Mouse (Mus musculus): ENCODE data around the gene Rps21. TPM values are rescaled to one million over a fixed set of nuclear protein-coding genes. Genes with fewer than 3 reads are reported as not detected.

Rps21 gene
- polyA plus RNA-seq, 1 experiment from 2014 or later: 432 TPM

- H3K9me3 ChIP-seq (ENCODE audit: control insufficient read depth, low read length): no peaks in the 10 kb centered on the region
- no peak for DNase-seq (ENCODE audit: low spot score)
- H3K4me3 ChIP-seq (ENCODE audit: low read depth, low read length): no peak overlapping the region
- no peak for ATAC-seq (ENCODE audit: low FRiP score)
- no peaks in the 10 kb centered on the region for H3K27me3 ChIP-seq (ENCODE audit: control insufficient read depth, insufficient read depth, low read length)
- no peaks in the 10 kb centered on the region for H3K36me3 ChIP-seq (ENCODE audit: control insufficient read depth, insufficient read depth, low read length)
- no peak overlapping the region for H3K4me2 ChIP-seq (replicated peaks; ENCODE audit: low read depth, low read length)
- no peak overlapping the region for H3K27ac ChIP-seq (ENCODE audit: low read depth, low read length)
- WGBS: 72% methylated on average over 4 of the region's 4 CpGs
- no peaks in the 10 kb centered on the region for H3K4me1 ChIP-seq (replicated peaks; ENCODE audit: control insufficient read depth, insufficient read depth, low read length)
- H3K9ac ChIP-seq (ENCODE audit: low read depth, low read length): no peak overlapping the region
These were observed 45.0 kb downstream of the Rps21 start for GRCm38 (mm10) chr2:180302201-180302600.

DNA sequence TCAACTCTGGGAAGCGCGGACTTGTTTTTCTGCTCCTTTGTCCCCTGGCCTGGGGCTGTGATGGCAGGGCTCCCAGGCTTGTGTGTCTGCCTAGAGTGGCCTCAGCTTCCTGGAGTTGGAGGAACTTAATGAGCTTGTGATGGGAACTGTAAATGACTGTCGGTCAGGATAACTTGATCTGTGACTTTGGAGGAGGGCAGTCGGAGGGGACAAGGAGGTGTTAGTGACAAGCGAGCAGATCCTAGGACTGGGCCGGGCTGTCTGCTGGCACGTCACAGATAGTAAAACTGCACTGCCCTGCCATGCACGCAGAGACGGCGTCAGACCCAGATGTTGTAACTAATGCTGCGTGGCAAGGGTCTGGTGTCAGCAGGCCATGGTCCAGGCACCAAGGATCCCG, 46.3 kb downstream of the Rps21 start:
- H3K4me2 ChIP-seq (replicated peaks; ENCODE audit: low read depth, low read length): no peak overlapping the region
- DNase-seq (ENCODE audit: low spot score): no peak
- no peaks in the 10 kb centered on the region for H3K36me3 ChIP-seq (ENCODE audit: control insufficient read depth, insufficient read depth, low read length)
- no peaks in the 10 kb centered on the region for H3K27me3 ChIP-seq (ENCODE audit: control insufficient read depth, insufficient read depth, low read length)
- H3K9ac ChIP-seq (ENCODE audit: low read depth, low read length): no peak overlapping the region
- no peak overlapping the region for H3K27ac ChIP-seq (ENCODE audit: low read depth, low read length)
- H3K9me3 ChIP-seq (ENCODE audit: control insufficient read depth, low read length): no peaks in the 10 kb centered on the region
- no peak overlapping the region for H3K4me3 ChIP-seq (ENCODE audit: low read depth, low read length)
- 91% methylated on average over 12 of the region's 12 CpGs for WGBS
- ATAC-seq (ENCODE audit: low FRiP score): no peak
- H3K4me1 ChIP-seq (replicated peaks; ENCODE audit: control insufficient read depth, insufficient read depth, low read length): no peaks in the 10 kb centered on the region

DNA sequence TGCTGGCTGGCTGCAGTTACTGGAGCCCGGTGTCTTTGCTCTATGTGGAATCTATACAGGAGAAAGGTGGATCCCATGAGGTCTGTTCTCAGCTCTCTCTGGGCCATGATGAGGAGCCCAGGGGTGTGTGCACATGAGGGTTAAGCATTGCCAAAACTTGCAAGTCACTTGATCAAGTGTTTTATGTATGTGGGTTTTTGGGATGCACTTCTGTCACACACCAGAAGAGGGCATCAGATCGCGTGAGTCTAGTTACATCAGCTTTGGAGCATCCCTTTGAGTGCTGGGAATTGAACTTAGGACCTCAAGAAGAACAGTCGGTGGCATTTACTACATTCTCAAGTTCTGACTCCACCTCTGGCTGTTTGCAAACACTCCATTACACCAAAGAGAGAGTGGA, 47.4 kb downstream of the Rps21 start:
- Histone ChIP-seq H3K36me3 (ENCODE audit: control insufficient read depth, insufficient read depth, low read length) (no peaks in the 10 kb centered on the region), H3K4me2 (replicated peaks; ENCODE audit: low read depth, low read length) (no peak overlapping the region), H3K27me3 (ENCODE audit: control insufficient read depth, insufficient read depth, low read length) (no peaks in the 10 kb centered on the region), H3K9me3 (ENCODE audit: control insufficient read depth, low read length) (no peaks in the 10 kb centered on the region), H3K9ac (ENCODE audit: low read depth, low read length) (no peak overlapping the region), H3K4me1 (replicated peaks; ENCODE audit: control insufficient read depth, insufficient read depth, low read length) (no peaks in the 10 kb centered on the region), H3K4me3 (ENCODE audit: low read depth, low read length) (no peak overlapping the region), H3K27ac (ENCODE audit: low read depth, low read length) (no peak overlapping the region)
- DNase-seq (ENCODE audit: low spot score) (no peak), ATAC-seq (ENCODE audit: low FRiP score) (no peak)
- 53% methylated on average over 4 of the region's 4 CpGs for WGBS

DNA sequence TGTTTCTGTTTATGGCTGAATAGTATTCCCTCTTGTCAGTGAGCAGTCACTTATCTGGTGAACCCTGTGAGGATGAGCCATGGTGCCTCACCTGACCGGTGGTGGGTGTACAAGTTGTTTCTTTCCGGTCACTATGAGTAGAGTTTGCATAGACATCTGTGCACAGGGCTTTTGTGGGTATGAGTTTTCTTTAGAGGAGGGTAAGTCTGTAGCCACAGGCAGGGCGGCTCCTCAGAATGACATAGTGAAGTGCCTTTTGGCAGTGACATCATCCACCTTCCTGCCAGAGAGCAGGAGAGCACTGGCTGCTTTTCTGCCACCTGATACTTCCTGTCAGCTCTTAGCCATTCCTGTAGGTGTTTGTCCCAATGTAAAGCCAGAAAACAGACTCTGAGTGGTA, 48.3 kb downstream of the Rps21 start:
- H3K27me3 ChIP-seq (ENCODE audit: control insufficient read depth, insufficient read depth, low read length): no peaks in the 10 kb centered on the region
- H3K27ac ChIP-seq (ENCODE audit: low read depth, low read length): no peak overlapping the region
- H3K4me3 ChIP-seq (ENCODE audit: low read depth, low read length): no peak overlapping the region
- no peak overlapping the region for H3K9ac ChIP-seq (ENCODE audit: low read depth, low read length)
- no peak for ATAC-seq (ENCODE audit: low FRiP score)
- no peaks in the 10 kb centered on the region for H3K4me1 ChIP-seq (replicated peaks; ENCODE audit: control insufficient read depth, insufficient read depth, low read length)
- WGBS: 81% methylated on average over 3 of the region's 3 CpGs
- no peaks in the 10 kb centered on the region for H3K9me3 ChIP-seq (ENCODE audit: control insufficient read depth, low read length)
- H3K4me2 ChIP-seq (replicated peaks; ENCODE audit: low read depth, low read length): no peak overlapping the region
- H3K36me3 ChIP-seq (ENCODE audit: control insufficient read depth, insufficient read depth, low read length): no peaks in the 10 kb centered on the region
- DNase-seq (ENCODE audit: low spot score): no peak

- Histone ChIP-seq H3K9me3 (ENCODE audit: control insufficient read depth, low read length) (no peaks in the 10 kb centered on the region), H3K27me3 (ENCODE audit: control insufficient read depth, insufficient read depth, low read length) (no peaks in the 10 kb centered on the region), H3K4me1 (replicated peaks; ENCODE audit: control insufficient read depth, insufficient read depth, low read length) (no peaks in the 10 kb centered on the region), H3K9ac (ENCODE audit: low read depth, low read length) (no peak overlapping the region), H3K4me3 (ENCODE audit: low read depth, low read length) (no peak overlapping the region), H3K4me2 (replicated peaks; ENCODE audit: low read depth, low read length) (no peak overlapping the region), H3K27ac (ENCODE audit: low read depth, low read length) (no peak overlapping the region), H3K36me3 (ENCODE audit: control insufficient read depth, insufficient read depth, low read length) (no peaks in the 10 kb centered on the region)
- ATAC-seq (ENCODE audit: low FRiP score) (no peak), DNase-seq (ENCODE audit: low spot score) (no peak)
- 70% methylated on average over 2 of the region's 2 CpGs for WGBS
These were observed 48.8 kb downstream of the Rps21 start for GRCm38 (mm10) chr2:180306009-180306408.

- Histone ChIP-seq H3K27me3 (ENCODE audit: control insufficient read depth, insufficient read depth, low read length) (no peaks in the 10 kb centered on the region), H3K27ac (ENCODE audit: low read depth, low read length) (no peak overlapping the region), H3K9ac (ENCODE audit: low read depth, low read length) (no peak overlapping the region), H3K4me3 (ENCODE audit: low read depth, low read length) (no peak overlapping the region), H3K4me2 (replicated peaks; ENCODE audit: low read depth, low read length) (no peak overlapping the region), H3K36me3 (ENCODE audit: control insufficient read depth, insufficient read depth, low read length) (no peaks in the 10 kb centered on the region), H3K9me3 (ENCODE audit: control insufficient read depth, low read length) (no peaks in the 10 kb centered on the region), H3K4me1 (replicated peaks; ENCODE audit: control insufficient read depth, insufficient read depth, low read length) (no peaks in the 10 kb centered on the region)
- DNase-seq (ENCODE audit: low spot score): no peak
- 82% methylated on average over 8 of the region's 8 CpGs for WGBS
- ATAC-seq (ENCODE audit: low FRiP score): no peak
These were observed 49.4 kb downstream of the Rps21 start for GRCm38 (mm10) chr2:180306423-180307168.

DNA sequence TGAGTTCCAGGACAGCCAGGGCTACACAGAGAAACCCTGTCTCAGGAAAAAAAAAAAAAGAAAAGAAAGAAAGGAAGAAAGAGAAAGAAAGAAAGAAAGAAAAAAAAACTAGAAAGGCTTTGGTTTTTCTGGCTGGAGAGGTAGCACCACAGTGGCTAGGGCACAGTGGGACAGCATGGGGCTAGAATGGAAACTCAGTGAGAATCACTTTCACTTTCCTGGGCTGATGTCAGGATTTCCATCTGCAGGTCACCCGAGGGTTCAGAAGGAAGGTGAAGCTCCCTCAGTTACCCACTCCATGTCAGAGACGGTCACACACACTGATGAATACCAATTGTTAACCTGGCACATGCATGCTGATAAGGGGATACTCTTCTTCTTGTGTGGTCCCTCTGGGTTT, 50.5 kb downstream of the Rps21 start:
- no peaks in the 10 kb centered on the region for H3K27me3 ChIP-seq (ENCODE audit: control insufficient read depth, insufficient read depth, low read length)
- H3K36me3 ChIP-seq (ENCODE audit: control insufficient read depth, insufficient read depth, low read length): no peaks in the 10 kb centered on the region
- H3K4me1 ChIP-seq (replicated peaks; ENCODE audit: control insufficient read depth, insufficient read depth, low read length): no peaks in the 10 kb centered on the region
- H3K4me3 ChIP-seq (ENCODE audit: low read depth, low read length): no peak overlapping the region
- no peaks in the 10 kb centered on the region for H3K9me3 ChIP-seq (ENCODE audit: control insufficient read depth, low read length)
- 45% methylated on average over 2 of the region's 2 CpGs for whole genome bisulfite sequencing
- no peak for ATAC-seq (ENCODE audit: low FRiP score)
- no peak overlapping the region for H3K9ac ChIP-seq (ENCODE audit: low read depth, low read length)
- H3K4me2 ChIP-seq (replicated peaks; ENCODE audit: low read depth, low read length): no peak overlapping the region
- no peak for DNase-seq (ENCODE audit: low spot score)
- no peak overlapping the region for H3K27ac ChIP-seq (ENCODE audit: low read depth, low read length)

Other genes starting within 250 kb of the Rps21 start
- 13.5 and 14.6 TPM in 2 replicates for gene Lsm14b, start 232.4 kb upstream of the Rps21 start, polyA plus RNA-seq (2014; fragmentation: Nextera tagmentation; extraction: Ambion mirVana)
- gene Psma7, start 214.9 kb upstream of the Rps21 start, polyA plus RNA-seq (2014; fragmentation: Nextera tagmentation; extraction: Ambion mirVana): 756 and 797 TPM in 2 replicates
- 18.5 and 19.9 TPM in 2 replicates for gene Ss18l1, start 214.9 kb upstream of the Rps21 start, polyA plus RNA-seq (2014; fragmentation: Nextera tagmentation; extraction: Ambion mirVana)
- 26.3 and 31.5 TPM in 2 replicates for gene Mtg2, start 186.8 kb upstream of the Rps21 start, polyA plus RNA-seq (2014; fragmentation: Nextera tagmentation; extraction: Ambion mirVana)
- 2.6 and 2.7 TPM in 2 replicates for gene Hrh3, start 152.9 kb upstream of the Rps21 start, polyA plus RNA-seq (2014; fragmentation: Nextera tagmentation; extraction: Ambion mirVana)
- 42.1 and 42.2 TPM in 2 replicates for gene Osbpl2, start 138.1 kb upstream of the Rps21 start, polyA plus RNA-seq (2014; fragmentation: Nextera tagmentation; extraction: Ambion mirVana)
- 174 and 183 TPM in 2 replicates for gene Adrm1, start 85.9 kb upstream of the Rps21 start, polyA plus RNA-seq (2014; fragmentation: Nextera tagmentation; extraction: Ambion mirVana)
- 3.3 and 4.4 TPM in 2 replicates for gene Lama5, start 31.5 kb upstream of the Rps21 start, polyA plus RNA-seq (2014; fragmentation: Nextera tagmentation; extraction: Ambion mirVana)
- gene Cables2, start 16.1 kb downstream of the Rps21 start, polyA plus RNA-seq (2014; fragmentation: Nextera tagmentation; extraction: Ambion mirVana): 14.0 and 16.8 TPM in 2 replicates
- gene Rbbp8nl, start 32.5 kb downstream of the Rps21 start, polyA plus RNA-seq (2014; fragmentation: Nextera tagmentation; extraction: Ambion mirVana): 0.08 TPM in 1 of 2 replicates, not detected in the other
- gene Gata5, start 77.3 kb downstream of the Rps21 start, polyA plus RNA-seq (2014; fragmentation: Nextera tagmentation; extraction: Ambion mirVana): not detected in 2 replicates
- 3.3 and 3.9 TPM in 2 replicates for gene Slco4a1, start 198.9 kb downstream of the Rps21 start, polyA plus RNA-seq (2014; fragmentation: Nextera tagmentation; extraction: Ambion mirVana)
- 0.15 and 0.31 TPM in 2 replicates for gene Ntsr1, start 242.6 kb downstream of the Rps21 start, polyA plus RNA-seq (2014; fragmentation: Nextera tagmentation; extraction: Ambion mirVana)